22 mouse cellular contexts compared by ENCODE assay signal in the genomic region with DNA sequence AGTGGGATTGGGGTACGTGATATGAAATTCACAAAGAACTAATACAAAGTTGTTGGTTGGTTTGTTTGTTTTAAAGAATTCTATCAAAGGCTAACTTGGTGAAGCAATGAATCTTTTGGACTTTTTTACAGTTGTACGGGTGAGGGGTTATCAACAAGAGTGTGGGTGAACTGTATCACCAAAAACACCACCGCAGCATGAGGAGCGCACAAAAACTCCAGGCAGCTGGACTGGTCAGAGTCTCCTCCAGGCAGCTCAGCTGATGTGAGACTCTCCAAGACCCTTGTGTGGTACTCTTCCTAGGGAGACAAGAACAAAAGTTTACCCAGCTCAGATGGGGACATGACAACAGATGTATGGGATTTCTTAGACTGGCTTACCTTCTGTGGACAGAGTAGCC.
"Had no signal": no experiment of that assay in that cellular context is flagged by ENCODE, and none has a peak within 500 bp of the region (broad histone marks: within the 10 kb centered on the region; RNA-seq: fewer than 3 reads in every experiment).

No protein-coding gene starts in this region.

- H3K4me3 ChIP-seq: layer of hippocampus, adult 2 months; limb, embryonic 10.5 days; limb, embryonic 13.5 days; liver, embryonic 12.5 days; liver, embryonic 15.5 days; midbrain, embryonic 10.5 days; midbrain, embryonic 15.5 days; neural tube, embryonic 12.5 days; neural tube, embryonic 15.5 days; stomach, embryonic 15.5 days had no signal

- H3K4me1 ChIP-seq: limb, embryonic 10.5 days; limb, embryonic 13.5 days; midbrain, embryonic 15.5 days; neural tube, embryonic 12.5 days; neural tube, embryonic 15.5 days; stomach, embryonic 15.5 days had no signal

- H3K27me3 ChIP-seq: liver, embryonic 12.5 days; liver, embryonic 15.5 days; midbrain, embryonic 15.5 days; neural tube, embryonic 12.5 days; neural tube, embryonic 15.5 days; stomach, embryonic 15.5 days had no signal

- H3K9ac ChIP-seq: limb, embryonic 13.5 days; liver, embryonic 12.5 days; liver, embryonic 15.5 days; midbrain, embryonic 15.5 days; neural tube, embryonic 12.5 days; neural tube, embryonic 15.5 days; stomach, embryonic 15.5 days had no signal

- H3K27ac ChIP-seq: kidney, postnatal 0 days; layer of hippocampus, adult 2 months; limb, embryonic 10.5 days; limb, embryonic 13.5 days; liver, embryonic 12.5 days; liver, embryonic 15.5 days; macrophage; midbrain, embryonic 10.5 days; midbrain, embryonic 15.5 days; neural tube, embryonic 12.5 days; neural tube, embryonic 15.5 days; stomach, embryonic 15.5 days had no signal

- ATAC-seq: liver, embryonic 12.5 days; midbrain, embryonic 15.5 days had no signal

- DNase-seq: kidney, adult 2 months; kidney, postnatal 25 days; layer of hippocampus, adult 9-11 months; liver; lung, adult 18-20 months; right cerebral cortex, adult 18-20 months; right cerebral cortex, postnatal 14 days; spleen, adult 18-20 months; thymus, adult 18-20 months; thymus, postnatal 36 days had no signal

- H3K36me3 ChIP-seq: limb, embryonic 10.5 days; limb, embryonic 13.5 days; liver, embryonic 12.5 days; liver, embryonic 15.5 days; midbrain, embryonic 10.5 days; midbrain, embryonic 15.5 days; neural tube, embryonic 12.5 days; neural tube, embryonic 15.5 days; stomach, embryonic 15.5 days had no signal

- H3K9me3 ChIP-seq: limb, embryonic 10.5 days; limb, embryonic 13.5 days; liver, embryonic 12.5 days; liver, embryonic 15.5 days; midbrain, embryonic 10.5 days; midbrain, embryonic 15.5 days; neural tube, embryonic 12.5 days; neural tube, embryonic 15.5 days; stomach, embryonic 15.5 days had no signal

- H3K4me2 ChIP-seq: limb, embryonic 13.5 days; liver, embryonic 12.5 days; liver, embryonic 15.5 days; midbrain, embryonic 15.5 days; neural tube, embryonic 12.5 days; neural tube, embryonic 15.5 days; stomach, embryonic 15.5 days had no signal
